Mouse (Mus musculus): ENCODE measurements around the gene Ssna1. TPM values are rescaled to one million over a fixed set of nuclear protein-coding genes. Genes with fewer than 3 reads are reported as not detected.

Ssna1 gene
- 10 to 100 TPM; 69.1 to 70.1 TPM for total RNA-seq (2021)
- long read RNA-seq, experiment 1, transcript Ssna1-204 (2 exons, 1,006 nt): major isoform, 24 of 60 reads
- long read RNA-seq, experiment 1, transcript Ssna1-201 (3 exons, 862 nt): minor isoform, 17 of 60 reads
- long read RNA-seq, experiment 1, transcript Ssna1-203 (3 exons, 845 nt): minor isoform, 6 of 60 reads
- long read RNA-seq, experiment 1, partial matches to known transcripts: 0 of 60 reads
- long read RNA-seq, experiment 1, other reads (novel, unspliced or antisense): 13 of 60 reads
- long read RNA-seq, experiment 2, transcript Ssna1-201 (3 exons, 862 nt): major isoform, 42 of 93 reads
- long read RNA-seq, experiment 2, transcript Ssna1-203 (3 exons, 845 nt): minor isoform, 10 of 93 reads
- long read RNA-seq, experiment 2, transcript Ssna1-204 (2 exons, 1,006 nt): minor isoform, 31 of 93 reads
- long read RNA-seq, experiment 2, partial matches to known transcripts: 0 of 93 reads
- long read RNA-seq, experiment 2, other reads (novel, unspliced or antisense): 10 of 93 reads

DNA sequence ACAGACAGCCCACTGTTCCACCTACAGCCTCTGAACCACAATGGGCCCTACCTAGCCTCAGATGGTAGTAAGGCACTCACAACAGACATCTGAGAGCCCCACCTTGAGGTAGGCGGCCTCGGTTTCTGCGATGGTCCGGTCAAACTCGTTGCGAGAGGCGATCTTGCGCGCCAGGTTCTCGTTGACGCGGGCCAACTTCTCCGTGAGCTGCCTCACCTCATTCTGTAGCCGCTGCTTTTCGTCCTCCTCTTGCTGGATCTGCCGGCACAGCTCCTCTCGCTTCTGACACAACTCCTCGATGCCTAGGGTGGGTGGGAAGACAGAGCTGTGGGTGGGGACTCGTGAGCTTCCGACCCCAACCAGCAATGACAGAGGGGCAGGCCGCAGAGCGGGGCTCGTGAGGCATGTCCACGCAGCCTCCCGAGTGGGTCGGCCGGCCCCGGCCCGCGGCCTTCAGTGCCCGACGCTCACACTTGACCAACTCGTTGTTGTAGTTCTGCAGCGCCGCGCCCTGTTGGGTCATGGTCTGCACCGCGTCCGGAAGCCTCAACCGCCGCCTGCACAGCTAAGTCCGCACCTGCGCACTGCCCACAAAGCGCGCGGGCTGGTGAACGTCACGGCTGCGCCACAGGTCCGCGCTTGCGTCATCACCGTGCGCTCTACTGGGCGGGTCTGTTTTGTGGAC, at the start of gene Ssna1, which contains the start of gene Anapc2:
Gene Ssna1, minus strand, starts transcription at position 612 of the 685 bp plus-strand sequence.
Gene Anapc2, plus strand, starts transcription at position 652 of the 685 bp plus-strand sequence.
- peak; percentile 96 to 98 for DNase-seq (ENCODE audit: low spot score in 2 of 2)

DNA sequence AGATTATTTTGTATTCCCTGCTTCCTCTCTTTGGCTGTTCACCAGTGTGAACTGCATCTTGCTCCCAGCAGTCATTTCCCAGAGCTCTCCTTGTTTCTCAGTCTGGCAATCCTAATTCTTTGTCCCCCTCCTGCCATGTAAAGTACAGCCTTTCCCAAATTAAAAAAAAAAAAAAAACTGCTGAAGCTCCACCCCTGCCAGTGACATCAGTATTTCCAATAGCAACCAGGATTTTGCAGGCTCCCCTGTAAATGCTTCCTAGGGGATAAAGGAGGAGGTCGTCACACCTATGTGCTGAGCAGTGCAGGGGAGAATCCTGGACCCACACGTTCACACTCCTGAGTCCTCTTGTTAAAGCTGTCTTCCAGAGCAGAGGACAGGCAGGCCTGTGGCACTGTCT, 47.8 kb upstream of the Ssna1 start:
- DNase-seq (ENCODE audit: low spot score in 2 of 2): no peak

DNA sequence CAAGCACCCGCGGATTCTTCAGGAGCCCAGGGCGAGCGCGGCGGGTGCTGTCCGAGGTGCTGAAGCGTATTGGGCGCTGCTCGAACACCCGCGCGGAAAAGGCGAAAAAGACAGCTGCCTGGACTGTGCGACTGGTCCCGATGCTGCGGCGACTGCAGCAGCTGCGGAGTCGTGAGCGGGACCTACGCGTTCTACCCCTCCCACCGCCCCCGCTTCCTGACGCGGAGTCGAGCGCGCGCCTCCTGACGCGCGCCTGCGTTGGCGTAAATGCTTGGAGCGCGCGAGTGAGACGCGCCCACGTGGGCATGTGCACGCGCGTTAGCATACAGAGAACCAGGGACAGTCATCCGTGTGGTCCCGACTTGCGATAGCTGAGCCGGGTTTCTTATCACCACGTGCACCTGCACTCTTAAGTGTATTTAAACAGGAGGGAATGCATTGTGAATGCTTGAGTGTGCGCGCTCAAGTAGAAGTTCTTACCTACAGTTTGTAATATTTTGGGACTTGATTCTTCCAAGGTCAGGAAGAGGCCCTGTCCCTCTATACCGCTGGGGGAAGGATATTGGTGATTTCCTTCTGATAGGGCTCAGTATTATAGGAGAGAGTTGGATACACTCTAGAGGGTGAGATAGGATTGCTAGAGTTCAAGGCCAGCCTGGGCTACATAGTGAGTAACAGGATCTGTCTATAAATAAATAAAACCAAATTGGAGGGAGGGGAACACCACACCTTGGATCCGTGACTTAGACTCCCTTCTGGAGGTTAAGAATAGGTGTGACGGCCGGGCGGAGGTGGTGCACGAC, 46.9 kb upstream of the Ssna1 start, which contains the start of gene Grin1:
Gene Grin1, minus strand, starts transcription at position 217 of the 803 bp plus-strand sequence.
- peak; percentile 78 to 92 for DNase-seq (ENCODE audit: low spot score in 2 of 2)

DNA sequence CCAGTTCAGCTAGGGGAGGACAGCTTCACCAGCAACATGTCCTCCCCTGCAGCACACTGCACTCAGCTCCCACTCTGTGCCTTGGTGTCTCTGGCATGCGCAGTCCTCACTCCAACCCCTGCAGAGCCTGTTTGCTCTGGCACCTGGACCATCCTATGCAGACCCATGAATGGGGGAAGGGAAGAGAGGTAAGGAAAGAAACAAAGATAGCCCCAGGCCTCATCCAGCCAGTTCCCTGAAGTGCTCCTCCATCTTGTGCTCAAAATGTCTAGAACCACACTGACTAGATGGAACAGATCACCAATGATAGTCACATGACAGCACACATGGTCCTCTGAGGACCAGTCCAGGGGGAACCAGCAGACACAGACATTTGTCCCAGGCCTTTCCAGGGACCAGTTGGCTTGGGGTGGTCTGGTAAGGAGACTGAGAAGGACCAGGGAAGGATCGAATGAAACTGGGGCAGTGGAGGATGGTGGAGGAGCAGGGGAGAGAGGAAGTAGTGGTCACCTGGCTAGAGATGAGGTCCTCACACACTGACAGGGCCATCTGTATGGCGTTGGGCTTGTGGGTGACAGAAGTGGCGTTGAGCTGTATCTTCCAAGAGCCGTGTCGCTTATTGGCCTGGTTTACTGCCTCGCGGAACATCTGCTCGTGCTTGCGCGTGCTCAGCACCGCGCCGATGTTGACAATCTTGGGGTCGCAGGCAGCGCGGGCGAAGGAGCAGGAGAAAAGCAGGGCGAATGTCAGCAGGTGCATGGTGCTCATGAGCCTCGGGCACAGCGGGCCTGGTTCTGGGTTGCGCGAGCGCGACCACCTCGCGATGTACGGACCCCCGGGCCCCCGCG, 46.1 kb upstream of the Ssna1 start:
- DNase-seq (ENCODE audit: low spot score in 2 of 2): peak in 1 of 2 experiments; percentile 51

DNA sequence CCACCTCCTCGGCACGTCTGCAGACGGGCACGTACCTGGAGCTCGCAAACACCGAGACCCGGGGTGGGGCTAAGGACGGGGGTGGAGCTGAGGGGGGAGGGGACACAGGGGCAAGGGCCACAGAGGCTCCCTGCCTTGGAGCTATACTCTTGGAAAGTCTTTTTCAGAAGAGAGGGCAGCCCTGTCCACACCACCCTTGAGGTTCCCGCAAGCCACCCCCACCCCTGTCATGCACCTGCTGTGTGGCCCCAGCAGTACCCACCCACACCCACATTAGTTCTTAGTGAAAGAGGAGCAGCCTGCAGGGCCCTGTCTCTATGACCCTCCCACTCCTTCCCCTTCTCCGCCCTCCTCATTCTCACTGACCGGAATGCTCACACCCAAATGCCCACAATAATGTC, 39.3 kb upstream of the Ssna1 start:
- DNase-seq (ENCODE audit: low spot score in 2 of 2): no peak

DNA sequence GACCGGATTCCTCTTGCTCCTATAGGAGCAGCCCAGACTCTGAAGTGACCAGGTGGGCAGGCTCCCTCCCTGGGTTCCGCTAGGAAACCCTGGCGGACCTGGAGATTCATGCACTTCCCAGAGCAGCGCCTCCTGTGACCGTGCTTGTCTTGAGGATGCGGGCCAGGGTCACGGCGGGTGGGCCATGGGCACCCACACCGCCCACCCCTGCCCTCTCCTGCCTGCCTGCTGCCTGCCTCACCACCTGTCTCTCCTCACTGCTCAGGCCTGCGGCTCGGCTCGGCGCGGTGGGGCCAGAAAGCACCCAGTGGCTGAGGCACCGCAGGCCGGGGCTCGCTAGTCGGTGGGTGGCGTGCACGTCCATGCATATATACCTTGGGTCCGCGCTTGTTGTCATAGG, 38.7 kb upstream of the Ssna1 start:
- DNase-seq (ENCODE audit: low spot score in 2 of 2): no peak

DNA sequence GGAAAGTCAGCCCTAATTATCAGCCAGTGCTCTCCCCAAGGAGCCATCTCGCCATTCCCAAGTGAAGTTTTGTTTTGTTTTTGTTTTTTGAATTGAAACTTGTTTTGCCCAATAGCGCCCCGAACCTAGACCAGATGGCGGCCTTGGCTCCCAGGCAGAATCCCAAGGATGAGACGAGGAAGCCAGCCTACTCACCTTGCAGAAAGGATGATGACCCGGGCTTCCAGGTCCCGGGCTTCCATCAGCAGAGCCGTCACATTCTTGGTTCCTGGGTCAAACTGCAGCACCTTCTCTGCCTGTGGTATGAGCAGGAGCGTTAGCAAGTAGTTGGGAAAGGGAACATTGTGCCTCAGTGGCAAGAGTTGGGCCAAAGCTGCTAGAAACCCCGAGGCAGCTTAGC, 37.9 kb upstream of the Ssna1 start:
- no peak for DNase-seq (ENCODE audit: low spot score in 2 of 2)

DNA sequence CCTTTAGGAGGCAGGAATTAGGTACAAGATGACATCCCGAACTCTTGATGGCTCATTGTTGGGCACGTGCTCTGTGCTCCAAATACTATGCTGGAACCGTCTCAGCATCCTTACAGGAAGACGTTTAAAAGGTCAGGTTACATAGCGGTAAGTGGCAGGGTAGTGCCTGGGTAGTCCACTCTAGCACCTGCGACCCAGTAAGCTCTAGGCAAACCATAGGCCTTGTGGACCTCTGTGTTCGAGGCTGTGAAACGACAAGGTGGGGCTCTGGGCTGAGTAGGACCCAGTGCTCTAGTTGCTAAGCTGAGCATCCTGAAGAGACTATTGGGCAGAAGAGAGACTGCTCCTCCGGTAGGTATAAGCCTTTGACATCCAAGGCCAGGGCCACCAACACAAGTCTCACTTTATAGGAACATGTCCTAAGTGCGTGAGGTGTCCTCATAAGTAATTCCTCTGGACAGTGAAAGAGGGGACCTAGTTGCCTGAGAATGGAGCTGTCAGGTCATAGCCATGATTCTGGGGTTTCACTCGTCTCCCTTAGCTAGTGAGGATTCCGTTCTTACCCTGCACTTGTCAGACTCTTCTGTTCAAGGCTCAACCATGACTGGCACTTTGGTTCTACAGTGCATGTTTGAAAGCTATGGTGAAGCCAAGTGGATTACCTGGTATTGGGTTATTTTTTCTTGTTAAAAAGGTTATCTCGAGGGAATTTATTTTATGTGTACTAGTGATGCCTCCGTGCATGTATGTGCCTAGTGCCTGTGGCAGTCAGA, 33.5 kb upstream of the Ssna1 start:
- no peak for DNase-seq (ENCODE audit: low spot score in 2 of 2)

DNA sequence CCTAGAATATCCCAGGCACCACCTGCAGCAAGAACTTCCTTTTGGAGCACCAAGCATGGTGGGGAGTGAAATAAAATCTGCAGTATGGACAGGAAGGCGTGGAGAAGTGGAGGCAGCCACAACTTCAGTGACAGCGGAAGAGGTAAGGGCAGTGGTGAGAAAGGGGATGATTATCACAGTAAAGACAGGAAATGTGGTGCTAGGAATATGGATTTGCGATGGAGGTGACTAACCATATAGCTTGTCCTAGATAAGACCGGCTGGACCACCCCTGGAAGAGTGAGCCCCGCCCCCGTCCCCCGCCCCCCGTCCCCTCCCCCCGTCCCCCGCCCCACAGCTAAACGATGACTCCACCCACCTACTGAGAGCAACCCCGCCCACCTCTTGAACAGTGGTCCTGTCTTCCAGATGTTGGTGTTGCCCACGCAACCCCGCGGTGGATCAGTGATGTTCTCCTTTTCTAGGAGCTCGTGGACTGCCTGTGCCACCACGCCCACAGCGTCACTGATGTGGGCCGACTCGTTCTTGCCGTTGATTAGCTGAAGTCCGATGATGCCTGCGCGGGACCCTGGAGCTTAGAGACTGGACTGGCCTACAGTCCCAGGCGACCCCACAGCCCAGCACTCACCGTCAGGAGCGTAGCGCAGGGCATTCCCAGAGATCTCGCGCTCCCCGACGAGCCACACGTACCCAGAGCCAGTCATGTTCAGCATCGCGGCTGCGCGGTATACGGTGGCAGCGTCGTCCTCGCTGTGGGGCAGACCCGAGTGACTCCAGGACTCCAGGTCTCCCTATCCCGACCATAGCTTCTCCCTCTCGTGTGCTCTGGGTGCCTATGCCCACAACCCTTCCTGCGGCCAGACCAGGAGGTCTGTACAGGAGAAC, 32.7 kb upstream of the Ssna1 start:
- peak; percentile 40 to 50 for DNase-seq (ENCODE audit: low spot score in 2 of 2)

DNA sequence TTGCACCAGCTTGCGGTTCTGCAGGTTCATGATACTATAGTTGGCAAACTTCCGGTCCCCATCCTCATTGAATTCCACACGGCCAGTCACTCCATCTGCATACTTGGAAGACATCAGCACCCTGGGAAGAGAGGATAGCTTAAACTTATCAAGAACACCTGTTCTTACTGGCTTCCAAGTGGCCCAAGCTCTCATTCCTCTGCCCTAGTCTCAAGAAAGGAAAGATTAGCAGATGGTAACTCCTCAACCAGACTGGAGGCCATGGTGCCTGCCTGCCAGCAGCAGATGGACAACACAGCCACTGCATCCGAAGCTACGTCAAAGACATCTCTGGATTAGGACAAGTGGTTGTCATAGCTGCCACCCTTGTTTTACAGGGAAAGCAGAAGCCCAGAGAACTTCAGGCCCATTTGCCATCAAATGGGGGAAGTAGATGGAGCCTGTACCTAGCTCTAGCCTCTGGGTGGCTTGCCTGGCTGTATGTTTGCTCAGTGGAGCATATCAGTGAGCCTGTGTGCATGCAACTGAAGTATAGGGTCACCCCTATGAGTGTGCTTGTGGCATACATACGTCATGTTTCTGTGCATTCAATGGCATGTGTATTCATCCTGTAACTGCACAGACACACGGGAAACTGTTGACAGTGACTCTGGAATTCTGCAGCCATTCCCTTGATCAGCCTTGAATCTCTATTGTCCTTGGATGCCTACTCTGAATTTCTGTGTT, 31.9 kb upstream of the Ssna1 start:
- DNase-seq (ENCODE audit: low spot score in 2 of 2): no peak

DNA sequence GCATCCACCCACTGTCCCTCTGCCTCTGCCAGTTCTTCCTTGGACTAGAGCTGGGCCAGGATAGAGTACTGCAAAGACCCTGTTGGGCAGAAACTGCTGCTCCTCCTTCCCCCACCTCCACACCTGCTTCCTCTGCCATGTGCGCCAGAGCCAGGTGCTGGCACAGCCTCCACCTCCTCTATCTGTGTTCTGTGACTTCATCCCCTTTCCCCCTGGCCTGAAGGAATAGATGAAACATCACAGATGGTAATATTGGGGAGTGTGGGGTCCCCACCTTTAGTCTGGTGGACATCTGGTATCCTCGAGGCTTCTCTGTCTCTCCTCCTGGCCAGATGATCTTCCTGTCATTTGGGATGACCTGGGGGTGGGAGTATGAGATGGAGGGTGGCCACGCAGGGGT, 31.2 kb upstream of the Ssna1 start:
- no peak for DNase-seq (ENCODE audit: low spot score in 2 of 2)

DNA sequence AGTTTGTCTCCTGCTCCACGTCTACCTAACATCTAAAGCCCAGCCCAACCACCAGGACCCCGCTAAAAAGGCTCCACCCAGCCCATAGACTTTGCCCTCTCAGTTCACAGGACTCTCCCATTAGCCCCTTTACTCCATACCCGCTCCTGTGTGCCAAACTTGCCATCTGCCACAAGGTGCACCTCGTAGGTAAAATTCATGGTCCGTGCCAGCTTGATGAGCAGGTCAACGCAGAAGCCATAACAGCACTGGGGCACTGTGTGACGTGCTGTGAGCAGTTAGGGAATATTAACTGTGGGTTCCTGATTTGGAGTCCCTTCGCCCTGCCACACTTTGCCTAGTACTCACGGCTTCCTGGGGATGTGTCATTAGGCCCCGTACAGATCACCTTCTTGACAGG, 25.8 kb upstream of the Ssna1 start:
- no peak for DNase-seq (ENCODE audit: low spot score in 2 of 2)

DNA sequence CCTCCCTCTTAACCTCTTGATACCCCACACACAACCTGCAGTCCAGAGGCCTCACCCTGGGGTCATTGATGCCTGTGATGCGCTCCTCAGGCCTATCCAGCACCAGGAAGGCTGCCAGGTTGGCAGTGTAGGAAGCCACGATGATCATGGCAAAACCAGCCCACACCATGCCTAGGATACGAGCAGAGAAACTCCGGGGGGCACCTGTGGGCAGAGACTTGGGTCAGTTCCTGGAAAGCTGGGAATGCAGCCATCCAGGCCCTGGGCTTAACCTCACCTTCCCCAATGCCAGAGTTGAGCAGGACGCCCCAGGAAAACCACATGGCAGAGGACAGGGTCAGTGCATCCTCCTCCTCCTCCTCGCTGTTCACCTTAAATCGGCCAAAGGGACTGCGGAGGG, 24.9 kb upstream of the Ssna1 start:
- DNase-seq (ENCODE audit: low spot score in 2 of 2): no peak

DNA sequence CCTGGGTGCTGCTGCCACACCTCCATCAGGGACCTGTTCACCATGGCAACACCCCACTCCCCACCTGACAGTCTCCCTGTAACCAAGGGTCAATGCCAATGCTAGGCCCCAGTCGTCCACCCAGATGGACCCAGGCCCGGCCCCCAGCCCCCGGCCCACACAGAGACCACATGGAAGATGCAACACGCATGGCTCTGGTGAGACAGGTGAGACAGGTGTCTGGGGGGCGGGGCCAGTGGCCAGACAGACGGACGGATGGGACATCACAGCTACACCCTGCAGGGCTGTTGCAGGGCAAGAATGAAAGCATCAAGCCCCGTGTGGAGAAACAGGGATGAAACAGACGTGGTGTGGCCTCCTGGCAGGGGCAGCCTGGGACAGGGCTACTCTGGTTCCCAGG, 21.5 kb upstream of the Ssna1 start:
- DNase-seq (ENCODE audit: low spot score in 2 of 2): no peak

DNA sequence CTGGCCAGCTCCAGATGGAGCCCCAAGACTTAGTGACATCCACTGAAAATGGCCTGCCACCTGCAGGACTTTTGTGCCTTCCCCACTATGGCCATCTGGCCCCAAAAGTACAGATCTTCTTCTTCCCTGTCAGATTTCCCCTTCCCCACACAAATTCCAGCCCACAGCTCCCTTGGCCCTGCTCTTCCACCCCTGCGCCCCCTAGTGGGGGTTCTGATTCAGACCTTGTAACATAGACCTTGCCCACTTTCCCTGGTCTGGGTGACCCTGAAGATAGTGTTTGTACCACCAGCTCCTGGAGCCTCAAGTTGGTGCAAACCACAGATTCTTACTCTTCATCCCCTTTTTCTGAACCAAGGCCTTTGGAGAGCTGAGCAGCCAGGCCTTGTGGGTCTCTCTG, 20.6 kb upstream of the Ssna1 start:
- DNase-seq (ENCODE audit: low spot score in 2 of 2): peak; percentile 74 to 75

DNA sequence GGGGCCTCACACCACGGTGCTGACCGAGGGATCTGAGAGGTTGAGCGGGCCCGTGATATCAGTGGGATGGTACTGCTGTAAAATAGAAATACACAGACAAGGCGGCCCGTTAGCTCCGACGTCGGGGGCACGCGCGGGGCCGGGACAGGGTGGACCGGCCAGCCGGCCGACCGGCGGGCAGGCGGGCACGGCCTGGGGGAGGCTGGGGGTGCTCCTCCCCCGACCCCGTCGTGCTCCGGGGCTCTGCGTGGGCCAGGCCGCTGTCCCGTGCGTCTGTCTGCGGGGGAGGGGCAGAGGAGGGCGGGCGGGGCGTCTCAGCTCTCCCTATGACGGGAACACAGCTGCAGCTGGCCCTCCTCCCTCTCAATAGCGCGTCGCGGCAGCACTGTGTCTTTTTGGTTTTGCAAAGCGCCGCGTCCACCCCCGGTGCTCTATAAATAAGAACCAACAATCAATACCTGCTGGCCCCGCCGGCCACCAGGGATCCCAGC, 19.9 kb upstream of the Ssna1 start:
- no peak for DNase-seq (ENCODE audit: low spot score in 2 of 2)

DNA sequence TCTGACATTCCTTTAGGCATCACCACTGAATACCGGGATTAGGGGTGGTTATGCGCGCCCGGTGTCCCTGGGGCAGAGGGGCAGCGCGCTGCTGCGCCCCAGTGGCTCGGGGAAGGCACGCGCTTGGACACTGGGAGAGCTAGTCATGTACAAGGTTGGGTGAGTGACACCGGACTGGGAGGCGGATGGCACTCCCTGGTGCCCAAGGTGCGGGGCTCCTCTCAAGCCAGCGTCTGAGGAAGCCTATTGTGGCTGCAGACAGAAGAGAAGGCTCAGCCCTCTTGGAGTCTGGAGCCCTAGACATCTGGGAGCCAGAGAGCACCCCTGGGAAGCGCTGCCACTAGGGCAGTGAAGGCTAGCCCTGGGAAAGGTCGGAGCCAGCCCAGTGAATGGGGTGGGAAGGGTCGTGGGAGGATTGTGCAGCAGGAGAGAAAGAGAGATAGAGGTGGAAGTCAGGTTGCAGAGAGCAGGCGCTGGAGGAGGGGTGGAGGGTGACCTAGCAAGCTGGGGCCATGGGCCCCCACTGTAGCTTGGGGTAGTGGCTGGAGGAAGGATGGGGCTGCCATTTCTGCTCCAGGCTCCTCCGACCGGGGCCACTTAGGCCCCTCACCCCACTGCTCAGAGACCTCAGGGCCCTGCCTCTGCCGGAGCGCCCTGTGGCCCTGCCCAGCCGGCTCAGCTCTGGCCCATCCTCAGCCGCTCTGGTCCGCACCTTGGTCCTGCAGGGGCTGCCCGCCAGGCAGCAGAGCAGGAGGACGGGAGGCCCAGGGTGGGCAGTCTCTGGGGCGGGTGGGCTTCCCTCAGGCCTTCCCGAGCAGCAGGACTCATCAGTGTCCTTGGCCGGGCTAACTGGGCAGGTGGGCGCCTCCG, 19.2 kb upstream of the Ssna1 start:
- DNase-seq (ENCODE audit: low spot score in 2 of 2): no peak
